Mouse (Mus musculus) neutrophil, adult 5-6 weeks (primary cell): ENCODE results near the gene Nkx3-2. TPM values are rescaled to one million over a fixed set of nuclear protein-coding genes. Genes with fewer than 3 reads are reported as not detected.

Experiments used
- ATAC-seq: fragments of 151-379, 151-347 bp; 2 replicates; pipeline ENCODE4 v1.8.0; 2017; ENCODE audit warnings: mild to moderate bottlenecking, moderate TSS enrichment; ENCODE audit not compliant: insufficient number of reproducible peaks, poor library complexity, low FRiP score, severe bottlenecking; ENCODE audit errors: extremely low read depth
- total RNA-seq: library from RNA; stranded (forward); fragments of 200-1000 nt; gene quantifications from 2 replicates; pipeline ENCODE4 v1.2.3, GENCODE M21; 2017

The Nkx3-2 gene
- not detected in 2 replicates for total RNA-seq

GRCm38 (mm10) chr5:41763731-41764721, at the start of gene Nkx3-2:
Nkx3-2 (minus strand) TSS chr5:41764501.
- ATAC-seq = no peak

GRCm38 (mm10) chr5:41812516-41812915, 48.2 kb upstream of the Nkx3-2 start:
- no peak for ATAC-seq

GRCm38 (mm10) chr5:41811279-41811678, 47.0 kb upstream of the Nkx3-2 start:
- no peak for ATAC-seq

GRCm38 (mm10) chr5:41807383-41807782, 43.1 kb upstream of the Nkx3-2 start:
- no peak for ATAC-seq

GRCm38 (mm10) chr5:41806176-41806575, 41.9 kb upstream of the Nkx3-2 start:
- no peak for ATAC-seq

GRCm38 (mm10) chr5:41805085-41805484, 40.8 kb upstream of the Nkx3-2 start:
- no peak for ATAC-seq

GRCm38 (mm10) chr5:41804643-41805042, 40.3 kb upstream of the Nkx3-2 start:
- no peak for ATAC-seq

- ATAC-seq = no peak
Measured at GRCm38 (mm10) chr5:41801622-41802021, 37.3 kb upstream of the Nkx3-2 start.

GRCm38 (mm10) chr5:41794434-41794833, 30.1 kb upstream of the Nkx3-2 start:
- ATAC-seq = no peak

- ATAC-seq = no peak
Measured at GRCm38 (mm10) chr5:41790517-41790916, 26.2 kb upstream of the Nkx3-2 start.

GRCm38 (mm10) chr5:41788877-41789276, 24.6 kb upstream of the Nkx3-2 start:
- ATAC-seq = no peak

- ATAC-seq = no peak
Measured at GRCm38 (mm10) chr5:41781890-41782289, 17.6 kb upstream of the Nkx3-2 start.

- no peak for ATAC-seq
Measured at GRCm38 (mm10) chr5:41780026-41780425, 15.7 kb upstream of the Nkx3-2 start.

GRCm38 (mm10) chr5:41775728-41776127, 11.4 kb upstream of the Nkx3-2 start:
- ATAC-seq = no peak

GRCm38 (mm10) chr5:41775273-41775672, 11.0 kb upstream of the Nkx3-2 start:
- ATAC-seq = no peak

- ATAC-seq = peak; percentile 88
Measured at GRCm38 (mm10) chr5:41768382-41769040, 4.2 kb upstream of the Nkx3-2 start.

- peak; percentile 8; the same call in 1 of the 2 replicates for ATAC-seq
Measured at GRCm38 (mm10) chr5:41767296-41768200, 3.2 kb upstream of the Nkx3-2 start.

- no peak for ATAC-seq
Measured at GRCm38 (mm10) chr5:41766406-41767010, 2.2 kb upstream of the Nkx3-2 start.
